In genomic region chr1:157715632-157716031, GRCm38 (mm10) we compare ENCODE assay signal across 22 mouse cellular contexts.
"Had no signal": no experiment of that assay in that cellular context is flagged by ENCODE, and none has a peak within 500 bp of the region (broad histone marks: within the 10 kb centered on the region; RNA-seq: fewer than 3 reads in every experiment).

No protein-coding gene starts in this region.

- H3K4me1 ChIP-seq: kidney, embryonic 15.5 days; limb, embryonic 12.5 days; limb, embryonic 15.5 days; liver, embryonic 13.5 days; megakaryocyte, embryonic 14.5 days; stomach, embryonic 15.5 days had no signal

- H3K27me3 ChIP-seq: kidney, embryonic 15.5 days; limb, embryonic 12.5 days; limb, embryonic 15.5 days; liver, embryonic 13.5 days; megakaryocyte, embryonic 14.5 days; midbrain, embryonic 13.5 days; neural tube, embryonic 13.5 days; stomach, embryonic 15.5 days had no signal

- H3K4me2 ChIP-seq: kidney, embryonic 15.5 days; limb, embryonic 12.5 days; limb, embryonic 15.5 days; liver, embryonic 13.5 days; midbrain, embryonic 13.5 days; neural tube, embryonic 13.5 days; stomach, embryonic 15.5 days had no signal

- ATAC-seq: intestine, postnatal 0 days; lung, postnatal 0 days; midbrain, embryonic 13.5 days; midbrain, embryonic 16.5 days had no signal

- H3K36me3 ChIP-seq: kidney, embryonic 15.5 days; limb, embryonic 12.5 days; limb, embryonic 15.5 days; liver, embryonic 13.5 days; midbrain, embryonic 10.5 days; midbrain, embryonic 13.5 days; neural tube, embryonic 13.5 days; stomach, embryonic 15.5 days had no signal

- H3K9me3 ChIP-seq: kidney, embryonic 15.5 days; limb, embryonic 12.5 days; limb, embryonic 15.5 days; liver, embryonic 13.5 days; midbrain, embryonic 10.5 days; midbrain, embryonic 13.5 days; neural tube, embryonic 13.5 days; stomach, embryonic 15.5 days had no signal

- H3K4me3 ChIP-seq: kidney, embryonic 15.5 days; layer of hippocampus, adult 2 months; limb, embryonic 12.5 days; limb, embryonic 15.5 days; liver, embryonic 13.5 days; megakaryocyte, embryonic 14.5 days; midbrain, embryonic 10.5 days; midbrain, embryonic 13.5 days; myocyte; neural tube, embryonic 13.5 days; stomach, embryonic 15.5 days had no signal

- H3K27ac ChIP-seq: kidney, embryonic 15.5 days; layer of hippocampus, adult 2 months; limb, embryonic 12.5 days; limb, embryonic 15.5 days; liver, embryonic 13.5 days; midbrain, embryonic 10.5 days; midbrain, embryonic 13.5 days; neural tube, embryonic 13.5 days; stomach, embryonic 15.5 days had no signal

- H3K9ac ChIP-seq: kidney, embryonic 15.5 days; limb, embryonic 12.5 days; limb, embryonic 15.5 days; liver, embryonic 13.5 days; midbrain, embryonic 13.5 days; neural tube, embryonic 13.5 days; stomach, embryonic 15.5 days had no signal

- DNase-seq: kidney, adult 8-10 months; left cerebral cortex, postnatal 4 days; liver, embryonic 13.5 days; lung, adult 2 months; lung, postnatal 36 days; retina, postnatal 1 day; right cerebral cortex, postnatal 25 days; spleen, adult 18-20 months; thymus, postnatal 25 days had no signal
